Comparison of ENCODE assay signal across 16 mouse cellular contexts in the genomic region with DNA sequence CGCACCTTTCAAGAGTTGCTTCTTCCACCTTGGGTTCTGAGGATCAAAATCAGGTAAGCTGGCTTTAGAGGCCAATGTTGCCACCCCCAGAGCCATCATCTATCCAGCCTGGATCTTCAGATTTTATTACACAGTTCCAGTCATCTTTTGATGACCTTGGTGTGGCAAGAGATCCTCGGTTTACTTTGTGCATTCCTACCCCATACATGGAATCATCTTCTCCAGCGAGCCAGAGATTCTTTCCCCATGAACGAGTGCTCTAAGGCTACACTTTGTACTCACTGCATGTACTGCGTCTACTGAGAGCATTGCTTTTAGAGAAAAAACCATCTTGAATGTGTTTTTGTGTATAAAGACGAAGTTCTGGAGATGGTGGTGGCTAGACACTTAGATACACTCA. TPM values are rescaled to one million over a fixed set of nuclear protein-coding genes. Genes with fewer than 3 reads are reported as not detected.
"Had no signal": no experiment of that assay in that cellular context is flagged by ENCODE, and none has a peak within 500 bp of the region (broad histone marks: within the 10 kb centered on the region; RNA-seq: fewer than 3 reads in every experiment).

No protein-coding gene starts in this region.

- H3K4me3 ChIP-seq: left cerebral cortex, adult 2 months; limb, embryonic 10.5 days; liver, embryonic 13.5 days; midbrain, embryonic 10.5 days; neural tube, embryonic 13.5 days had no signal

- H3K27ac ChIP-seq: left cerebral cortex, adult 2 months; limb, embryonic 10.5 days; liver, embryonic 13.5 days; midbrain, embryonic 10.5 days; neural tube, embryonic 13.5 days had no signal

- H3K4me2 ChIP-seq: liver, embryonic 13.5 days; neural tube, embryonic 13.5 days had no signal

- DNase-seq: kidney, adult 8-10 months; kidney, postnatal 25 days; liver, embryonic 13.5 days; liver, postnatal 0 days; retina, postnatal 1 day; right cerebral cortex, postnatal 4 days; thymus, adult 2 months; thymus, postnatal 36 days had no signal

- H3K9me3 ChIP-seq: limb, embryonic 10.5 days; liver, embryonic 13.5 days; midbrain, embryonic 10.5 days; neural tube, embryonic 13.5 days had no signal

- ATAC-seq: hindbrain, embryonic 16.5 days; inflammation-experienced regulatory T-cells, adult 6 months; liver, postnatal 0 days; midbrain, embryonic 16.5 days had no signal

- H3K9ac ChIP-seq: liver, embryonic 13.5 days; liver, postnatal 0 days; neural tube, embryonic 13.5 days had no signal

- H3K4me1 ChIP-seq: limb, embryonic 10.5 days; liver, embryonic 13.5 days; midbrain, embryonic 10.5 days; neural tube, embryonic 13.5 days had no signal

- H3K27me3 ChIP-seq: liver, embryonic 13.5 days; neural tube, embryonic 13.5 days had no signal

RNA-seq across cellular contexts. Expression of a gene that starts 33.6 kb away (rescaled TPM):
- polyA plus RNA-seq: inflammation-experienced regulatory T-cells, adult 6 months; midbrain, embryonic 16.5 days; spleen, adult 2 months; thymus, adult 2 months had no signal
